Mouse (Mus musculus) limb, embryonic 12.5 days (tissue): ENCODE measurements at regions not wholly inside any gene's neighbourhood (a gene's known extent, or its start where the extent isn't known, plus 50 kb on each side); places are given as distances from the start of the nearest gene placed in this dataset.
A peak's percentile ranks its signal among the peaks of the same experiment; 100 is the strongest.

Source experiments
- ATAC-seq: fragments of 200-750 bp; cut with Nextera tagmentation; 2 replicates; pipeline ENCODE4 v1.8.0; 2017; ENCODE audit warnings: low read depth, moderate TSS enrichment; ENCODE audit not compliant: insufficient number of reproducible peaks, insufficient read depth, low FRiP score, low TSS enrichment
- H3K27ac ChIP-seq: fragments of 300-500 bp; sonication (generic); 2 replicates; pipeline ENCODE4 v1.5.1; 2016; ENCODE audit warnings: mild to moderate bottlenecking, moderate library complexity
- H3K27me3 ChIP-seq: fragments of 300-500 bp; sonication (generic); 2 replicates; pipeline ENCODE4 v1.6.1; 2016; ENCODE audit warnings: mild to moderate bottlenecking, moderate library complexity
- H3K36me3 ChIP-seq: fragments of 300-500 bp; sonication (generic); 2 replicates; pipeline ENCODE4 v1.6.1; 2016; ENCODE audit warnings: mild to moderate bottlenecking, moderate library complexity
- H3K4me1 ChIP-seq: fragments of 300-500 bp; sonication (generic); replicated peaks from 2 replicates; pipeline ENCODE4 v1.6.1; 2016
- H3K4me2 ChIP-seq: fragments of 300-500 bp; sonication (generic); 2 replicates; pipeline ENCODE4 v1.6.1; 2016; ENCODE audit warnings: mild to moderate bottlenecking, moderate library complexity
- H3K4me3 ChIP-seq: fragments of 300-500 bp; sonication (generic); replicated peaks from 2 replicates; pipeline ENCODE4 v1.5.1; 2016; ENCODE audit warnings: mild to moderate bottlenecking
- H3K9ac ChIP-seq: fragments of 300-500 bp; sonication (generic); replicated peaks from 2 replicates; pipeline ENCODE4 v1.6.1; 2016; ENCODE audit warnings: mild to moderate bottlenecking, moderate library complexity
- H3K9me3 ChIP-seq: fragments of 300-500 bp; sonication (generic); 2 replicates; pipeline ENCODE4 v1.6.1; 2016; ENCODE audit warnings: mild to moderate bottlenecking, moderate library complexity
- WGBS: fragments of 180-500 bp; shearing (Covaris S2); methylation state at CpG from one replicate; pipeline ENCODE4 v1.1.7; 2016; 5-methylcytosine and 5-hydroxymethylcytosine counted together

DNA sequence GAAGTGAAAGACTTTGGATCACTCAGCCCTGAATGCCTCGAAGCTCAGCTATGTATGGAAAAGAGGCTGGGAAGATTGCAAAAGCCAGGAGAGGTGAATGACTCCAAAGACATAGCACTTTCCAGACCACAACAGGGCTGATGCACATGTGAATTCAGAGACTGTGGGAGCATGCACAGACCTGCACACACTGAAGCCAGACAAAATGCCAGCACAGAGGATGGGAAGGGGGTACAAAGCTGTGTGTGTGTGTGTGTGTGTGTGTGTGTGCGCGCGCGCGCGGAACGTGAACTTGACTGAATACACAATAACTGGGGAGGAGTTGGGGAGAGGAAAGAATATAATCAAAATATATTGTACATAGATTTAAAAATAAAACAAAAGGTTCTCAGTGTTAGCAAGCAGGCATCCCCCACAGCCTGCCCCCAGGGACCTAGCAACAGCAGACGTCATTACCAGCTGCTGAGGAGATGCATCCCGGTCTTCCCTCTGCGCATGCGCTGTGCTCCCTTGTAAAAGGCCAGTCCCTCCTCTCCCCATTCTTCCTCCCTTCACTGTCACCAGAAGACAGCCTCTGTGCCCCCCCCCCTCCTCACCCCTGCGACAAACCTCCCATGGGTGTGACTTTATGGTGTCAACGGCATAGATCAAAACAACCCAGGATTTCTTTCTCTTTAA lies 89.5 kb upstream of the Mrps22 start:
- H3K4me2 ChIP-seq = peak overlapping the region; percentile 37
- no peaks in the 10 kb centered on the region for H3K9me3 ChIP-seq
- no peak for ATAC-seq
- H3K9ac ChIP-seq = no peak overlapping the region
- no peaks in the 10 kb centered on the region for H3K36me3 ChIP-seq
- H3K4me1 ChIP-seq = peaks cover 15% of the 10 kb centered on the region
- WGBS = 63% methylated on average over 14 of the region's 14 CpGs
- no peaks in the 10 kb centered on the region for H3K27me3 ChIP-seq
- no peak overlapping the region for H3K4me3 ChIP-seq
- H3K27ac ChIP-seq = no peak overlapping the region

DNA sequence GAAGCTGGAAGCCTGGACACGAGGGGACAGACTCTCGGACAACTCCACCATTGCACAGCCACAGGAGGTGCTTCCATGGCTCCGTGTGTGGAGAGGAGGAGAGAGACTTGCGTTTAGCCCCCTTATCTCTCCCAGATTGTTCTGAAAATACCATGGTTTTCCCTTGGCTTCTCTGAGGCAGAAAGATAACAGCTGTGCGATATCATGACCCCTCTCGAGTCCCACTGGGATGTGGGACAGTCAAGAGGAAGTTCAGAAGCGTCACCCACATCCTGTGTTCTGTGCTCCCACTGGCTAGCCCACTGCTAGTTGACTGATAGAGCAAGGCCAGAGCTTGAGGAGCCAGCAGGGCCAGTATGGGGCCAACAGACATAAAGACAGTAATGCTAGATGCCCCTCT lies 84.1 kb upstream of the Mrps22 start:
- Histone ChIP-seq H3K4me1 (no peaks in the 10 kb centered on the region), H3K9me3 (0 out of 2 replicates have a peak, but pooled peaks cover 3% of the 10 kb centered on the region), H3K9ac (no peak overlapping the region), H3K4me2 (no peak overlapping the region), H3K4me3 (no peak overlapping the region), H3K27ac (no peak overlapping the region), H3K27me3 (no peaks in the 10 kb centered on the region), H3K36me3 (no peaks in the 10 kb centered on the region)
- WGBS = 89% methylated on average over 7 of the region's 7 CpGs
- no peak for ATAC-seq

DNA sequence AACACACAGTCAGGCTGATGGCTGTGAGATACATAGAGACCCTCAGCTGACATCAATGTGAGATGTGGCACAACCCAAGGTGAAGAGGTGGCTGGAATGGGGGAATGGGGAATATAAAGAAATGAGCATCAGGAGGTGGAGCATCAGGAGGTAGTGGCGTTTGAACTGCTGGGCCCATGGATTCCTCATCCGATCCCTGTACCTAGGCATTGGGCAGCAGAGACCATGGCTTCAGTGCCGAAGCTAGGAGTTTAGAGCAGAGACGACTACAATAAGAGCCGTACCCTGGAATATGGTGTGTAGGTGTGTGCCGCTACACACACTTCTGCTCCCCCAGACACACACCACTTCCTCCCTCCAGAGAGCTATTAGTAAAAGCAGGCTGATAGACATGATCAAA lies 82.9 kb upstream of the Mrps22 start:
- H3K4me3 ChIP-seq = no peak overlapping the region
- WGBS = 94% methylated on average over 6 of the region's 6 CpGs

DNA sequence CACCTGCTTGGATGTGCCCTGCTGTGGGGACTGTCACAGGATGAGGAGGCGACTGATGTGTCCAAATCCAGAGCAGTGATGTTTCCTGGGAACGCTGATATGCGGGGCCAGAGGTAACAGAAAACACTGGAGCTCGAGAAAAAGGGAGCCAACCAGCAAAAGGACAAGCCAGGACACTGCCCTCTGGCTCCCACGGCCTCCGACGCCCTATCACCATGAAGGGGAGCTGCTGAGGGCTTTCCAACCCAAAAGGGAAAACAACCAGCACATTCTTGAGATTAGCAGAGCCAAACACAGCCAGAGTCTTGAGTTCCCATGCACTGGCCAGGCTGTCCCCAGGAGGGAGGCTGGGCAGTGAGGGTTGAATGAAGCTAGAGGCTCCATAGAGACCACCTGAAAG lies 74.2 kb upstream of the Mrps22 start:
- H3K9me3 ChIP-seq = no peaks in the 10 kb centered on the region
- no peaks in the 10 kb centered on the region for H3K36me3 ChIP-seq
- H3K27me3 ChIP-seq = no peaks in the 10 kb centered on the region
- H3K4me2 ChIP-seq = no peak overlapping the region
- no peak overlapping the region for H3K9ac ChIP-seq
- H3K4me1 ChIP-seq = no peaks in the 10 kb centered on the region
- no peak overlapping the region for H3K4me3 ChIP-seq
- no peak for ATAC-seq
- H3K27ac ChIP-seq = no peak overlapping the region
- WGBS = 78% methylated on average over 7 of the region's 7 CpGs

More for the DNA sequence above, 82.9 kb upstream of the Mrps22 start:
- Histone ChIP-seq H3K4me2 (no peak overlapping the region), H3K27ac (no peak overlapping the region), H3K36me3 (no peaks in the 10 kb centered on the region), H3K4me1 (no peaks in the 10 kb centered on the region), H3K9ac (no peak overlapping the region), H3K27me3 (no peaks in the 10 kb centered on the region), H3K9me3 (0 out of 2 replicates have a peak, but pooled peaks cover 3% of the 10 kb centered on the region)
- no peak for ATAC-seq

DNA sequence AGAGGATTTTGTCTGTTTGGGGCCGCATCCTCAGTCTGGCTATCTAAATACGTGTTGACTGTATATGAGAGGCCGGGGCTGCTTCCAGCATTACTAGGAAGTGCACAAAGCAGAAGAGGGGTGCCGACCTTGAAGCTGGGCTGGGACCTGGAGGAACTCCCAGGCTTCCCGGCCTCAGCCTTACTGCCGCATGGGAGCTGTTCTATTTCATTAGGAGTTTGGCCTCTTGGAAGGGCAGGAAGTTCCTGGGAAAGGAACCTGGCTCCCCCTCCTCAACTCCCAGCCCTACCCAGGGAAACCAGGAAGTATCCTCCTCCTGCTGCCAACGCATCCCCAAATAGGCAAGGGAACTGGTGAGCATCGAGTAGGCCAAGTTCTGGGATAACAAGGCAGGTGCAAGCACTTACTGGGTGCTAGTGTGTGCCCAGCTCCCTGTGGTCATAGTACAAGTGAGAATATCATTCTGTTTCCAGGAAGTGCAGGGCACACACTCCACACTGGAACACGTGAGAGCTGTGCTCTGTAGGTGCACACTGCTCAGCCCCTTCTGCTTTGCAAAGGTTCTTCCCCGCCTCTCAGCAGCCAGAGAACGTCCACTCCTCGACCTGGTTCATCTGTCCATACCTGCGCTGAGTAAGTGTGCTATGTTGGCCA lies 72.1 kb upstream of the Mrps22 start:
- H3K27ac ChIP-seq = no peak overlapping the region
- no peaks in the 10 kb centered on the region for H3K36me3 ChIP-seq
- H3K9me3 ChIP-seq = no peaks in the 10 kb centered on the region
- no peak overlapping the region for H3K9ac ChIP-seq
- H3K27me3 ChIP-seq = no peaks in the 10 kb centered on the region
- no peak overlapping the region for H3K4me3 ChIP-seq
- no peak for ATAC-seq
- WGBS = 85% methylated on average over 13 of the region's 13 CpGs
- H3K4me1 ChIP-seq = no peaks in the 10 kb centered on the region
- H3K4me2 ChIP-seq = no peak overlapping the region

DNA sequence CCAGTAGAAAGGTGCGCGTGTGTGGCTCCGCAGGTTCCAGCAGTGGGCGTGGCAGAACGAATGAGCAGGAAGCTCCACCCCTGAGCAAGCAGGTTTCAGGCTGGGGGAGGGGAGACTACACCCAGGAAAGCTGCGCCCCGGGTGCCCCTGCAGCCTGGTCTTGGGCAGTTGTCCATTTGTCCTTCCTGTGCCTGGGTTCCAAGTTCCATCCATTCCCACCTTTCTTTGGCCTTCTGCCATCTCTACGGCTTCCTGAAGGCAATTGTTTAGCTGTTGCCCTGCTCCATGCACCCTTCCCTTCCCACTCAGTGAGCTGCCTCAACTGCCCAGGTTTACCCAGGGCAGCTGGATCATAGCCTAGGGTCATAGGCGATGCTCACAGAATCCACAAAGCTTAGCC lies 70.9 kb upstream of the Mrps22 start:
- Histone ChIP-seq H3K9ac (no peak overlapping the region), H3K27me3 (no peaks in the 10 kb centered on the region), H3K27ac (no peak overlapping the region), H3K4me1 (no peaks in the 10 kb centered on the region), H3K4me3 (no peak overlapping the region), H3K4me2 (no peak overlapping the region), H3K9me3 (no peaks in the 10 kb centered on the region), H3K36me3 (no peaks in the 10 kb centered on the region)
- 49% methylated on average over 9 of the region's 9 CpGs for WGBS
- ATAC-seq = no peak

DNA sequence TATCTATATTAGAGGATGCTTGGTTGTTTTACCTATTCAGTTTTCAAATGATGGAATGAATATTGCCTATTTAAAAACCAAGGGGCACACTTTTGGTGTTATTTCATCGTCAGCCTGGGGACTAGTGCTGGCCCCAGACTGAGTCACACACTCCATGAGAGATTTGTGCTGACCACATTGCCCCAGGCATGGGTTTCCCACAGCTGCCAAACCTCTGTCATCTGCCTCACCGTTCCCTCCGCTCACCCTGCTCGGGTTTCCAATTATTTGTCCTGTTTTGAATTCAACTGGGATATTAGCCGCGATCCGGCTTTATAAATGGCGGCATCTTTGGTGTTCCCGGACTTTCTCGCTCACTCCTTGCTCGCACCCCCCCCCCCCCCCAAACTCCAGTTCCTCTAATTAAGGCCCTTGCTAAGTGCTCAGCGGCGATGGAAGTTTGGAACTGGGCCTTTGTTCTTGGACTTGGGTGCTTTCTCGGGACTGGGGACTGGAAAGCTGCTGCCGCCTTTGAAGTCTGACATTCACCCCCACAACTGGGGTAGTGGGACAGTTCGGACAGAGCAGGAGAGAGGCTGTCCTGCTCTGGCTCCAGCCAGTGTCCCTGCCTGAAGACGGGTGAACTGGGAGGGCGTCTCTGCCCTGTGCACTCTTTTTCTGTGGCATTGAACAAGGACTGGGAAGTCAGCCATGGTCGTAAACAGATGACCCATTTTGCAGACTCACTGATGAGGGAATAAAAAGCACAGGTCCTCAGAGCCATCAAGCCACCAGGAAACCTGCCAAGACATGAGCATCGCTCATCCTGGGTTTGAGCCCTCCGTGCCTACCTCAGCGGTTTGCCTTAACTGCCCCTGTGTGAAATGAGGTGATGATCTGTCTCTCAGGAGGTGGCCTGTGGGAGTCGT lies 67.2 kb upstream of the Mrps22 start:
- H3K4me1 ChIP-seq = no peaks in the 10 kb centered on the region
- H3K27ac ChIP-seq = no peak overlapping the region
- no peak for ATAC-seq
- WGBS = 56% methylated on average over 23 of the region's 23 CpGs
- H3K36me3 ChIP-seq = no peaks in the 10 kb centered on the region
- no peaks in the 10 kb centered on the region for H3K9me3 ChIP-seq
- H3K4me2 ChIP-seq = no peak overlapping the region
- H3K9ac ChIP-seq = no peak overlapping the region
- H3K4me3 ChIP-seq = no peak overlapping the region
- H3K27me3 ChIP-seq = no peaks in the 10 kb centered on the region

DNA sequence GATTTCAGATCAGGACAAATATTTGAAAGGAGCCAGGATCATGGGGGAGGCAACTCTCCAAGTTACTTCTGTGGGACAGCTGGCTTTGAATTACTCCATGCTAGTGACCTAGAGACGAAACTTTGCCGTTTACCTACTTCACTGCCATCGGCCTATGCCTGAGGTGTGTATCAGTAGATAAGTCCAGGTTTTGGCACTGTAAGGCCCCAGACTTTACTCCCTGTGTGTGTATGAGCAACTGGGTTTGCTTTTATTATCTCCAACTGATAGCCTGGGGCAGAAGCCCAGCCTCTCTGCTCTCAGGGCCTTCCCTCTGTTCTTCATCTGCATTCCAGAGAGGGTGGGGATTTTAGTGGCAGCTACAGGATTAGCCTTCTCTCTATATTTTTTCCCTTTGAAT lies 65.6 kb upstream of the Mrps22 start:
- no peak overlapping the region for H3K4me2 ChIP-seq
- no peak overlapping the region for H3K4me3 ChIP-seq
- H3K4me1 ChIP-seq = 0 out of 2 replicates have a peak, but pooled peaks cover 5% of the 10 kb centered on the region
- no peaks in the 10 kb centered on the region for H3K36me3 ChIP-seq
- H3K9me3 ChIP-seq = no peaks in the 10 kb centered on the region
- 93% methylated on average over 3 of the region's 3 CpGs for WGBS
- no peaks in the 10 kb centered on the region for H3K27me3 ChIP-seq
- no peak for ATAC-seq
- no peak overlapping the region for H3K9ac ChIP-seq
- H3K27ac ChIP-seq = no peak overlapping the region

DNA sequence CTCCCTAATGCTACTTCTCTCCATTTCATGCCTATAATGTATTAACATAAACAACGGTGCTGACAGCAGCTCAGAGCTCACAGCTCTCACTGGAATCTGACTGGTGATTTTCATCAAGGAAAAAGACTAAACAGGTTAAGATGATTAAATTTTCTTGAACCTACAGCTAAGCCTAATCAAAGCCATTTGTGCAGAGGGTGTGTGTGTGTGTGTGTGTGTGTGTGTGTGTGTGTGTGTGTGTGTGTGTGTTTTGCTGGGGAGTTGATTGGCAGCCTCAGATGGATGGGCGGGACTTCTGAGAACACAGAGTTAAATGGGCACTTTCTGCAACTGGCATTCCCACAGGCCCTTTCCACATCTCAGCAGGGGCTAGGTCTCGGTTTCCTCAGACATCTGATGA lies 61.6 kb upstream of the Mrps22 start:
- 47% methylated on average over 3 of the region's 3 CpGs for WGBS
- H3K36me3 ChIP-seq = no peaks in the 10 kb centered on the region
- no peak overlapping the region for H3K4me2 ChIP-seq
- H3K4me1 ChIP-seq = 0 out of 2 replicates have a peak, but pooled peaks cover 5% of the 10 kb centered on the region
- no peaks in the 10 kb centered on the region for H3K9me3 ChIP-seq
- ATAC-seq = no peak
- no peak overlapping the region for H3K4me3 ChIP-seq
- no peak overlapping the region for H3K27ac ChIP-seq
- H3K27me3 ChIP-seq = no peaks in the 10 kb centered on the region
- H3K9ac ChIP-seq = no peak overlapping the region

DNA sequence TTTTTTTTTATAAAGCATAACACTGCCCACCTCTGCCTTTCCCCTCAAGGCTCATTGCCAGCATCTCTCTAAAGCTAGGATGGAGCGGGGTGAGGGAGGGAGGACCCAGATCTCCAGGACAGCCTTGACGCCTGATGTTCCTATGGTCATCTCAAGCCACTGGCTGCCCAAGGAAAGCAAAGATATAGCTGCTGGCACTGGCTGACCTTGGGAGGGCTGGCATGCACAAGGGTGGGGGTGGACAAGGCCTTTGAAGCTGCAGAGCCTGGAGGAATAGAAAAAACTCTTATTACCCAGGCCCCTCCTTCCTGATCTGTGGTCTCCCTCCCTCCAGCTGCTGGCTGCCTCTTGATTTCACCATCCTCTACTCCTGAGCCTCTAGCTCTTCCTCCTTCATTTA lies 50.2 kb upstream of the Mrps22 start:
- Histone ChIP-seq H3K9ac (no peak overlapping the region; the same call in 1 of the 2 replicates), H3K27ac (no peak overlapping the region), H3K27me3 (no peaks in the 10 kb centered on the region; the same call in 1 of the 2 replicates), H3K36me3 (no peaks in the 10 kb centered on the region), H3K9me3 (no peaks in the 10 kb centered on the region), H3K4me2 (no peak overlapping the region), H3K4me3 (no peak overlapping the region), H3K4me1 (peaks cover 13% of the 10 kb centered on the region; the same call in 1 of the 2 replicates)
- 71% methylated on average over 2 of the region's 2 CpGs for WGBS
- ATAC-seq = no peak
